Mouse (Mus musculus): ENCODE results near the gene Zc3hav1. TPM values are rescaled to one million over a fixed set of nuclear protein-coding genes. Genes with fewer than 3 reads are reported as not detected.

The Zc3hav1 gene
- polyA plus RNA-seq, 1 experiment: 83.5 TPM

DNA sequence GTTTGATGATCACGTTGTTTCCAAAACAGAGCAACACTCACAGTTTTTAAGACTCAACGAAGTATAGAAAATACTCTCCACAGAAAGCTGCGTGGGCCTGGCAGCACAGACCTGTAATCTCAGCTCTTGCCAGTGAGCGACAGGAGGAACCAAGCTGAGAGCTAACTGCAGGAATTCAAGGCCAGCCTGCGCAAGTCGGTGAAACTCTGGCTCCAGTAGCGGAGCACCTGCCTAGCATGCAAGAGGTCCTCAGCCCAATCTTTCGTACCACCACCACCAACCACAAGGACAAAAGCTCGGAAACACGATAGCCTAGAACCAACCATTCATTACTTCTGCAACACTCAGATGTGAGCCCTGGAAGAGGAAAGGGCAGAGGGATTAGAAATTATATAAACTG is 2.0 kb downstream of the Zc3hav1 start:
- Histone ChIP-seq H3K27ac (ENCODE audit: insufficient read depth, low read depth, low read length) (peak overlapping the region; percentile 43), H3K4me1 (ENCODE audit: control insufficient read depth, insufficient read depth, low read length) (peaks cover 27% of the 10 kb centered on the region), H3K4me3 (ENCODE audit: insufficient read depth, low read length) (peak overlapping the region; percentile 97)
- TF ChIP-seq CTCF (IDR thresholded peaks at IDR 0.05; ENCODE audit: low read depth, low read length) (no peak), POLR2A (IDR thresholded peaks at IDR 0.05; ENCODE audit: borderline replicate concordance, low read depth, low read length) (no peak)

DNA sequence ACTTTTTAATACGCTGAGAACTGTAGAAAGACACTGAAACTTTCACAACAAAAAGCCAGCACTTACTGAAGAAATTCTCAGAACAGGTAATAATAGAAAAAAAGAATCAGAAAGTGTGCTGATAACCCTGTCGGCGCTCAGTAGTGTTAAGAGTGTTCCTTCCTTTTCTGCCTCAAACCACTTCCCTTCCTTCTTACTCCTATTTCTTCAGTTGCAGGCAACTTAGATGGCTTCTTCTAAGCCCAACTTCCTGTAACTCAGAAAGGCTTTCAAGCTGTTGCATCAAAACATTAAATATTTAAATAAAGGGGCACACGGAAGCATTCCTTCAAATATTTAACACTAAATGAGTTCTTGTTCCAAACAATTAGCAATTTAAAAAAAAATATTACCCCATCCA is 2.5 kb downstream of the Zc3hav1 start:
- H3K4me3 ChIP-seq (ENCODE audit: insufficient read depth, low read length): peak overlapping the region; percentile 97
- TF ChIP-seq CTCF (IDR thresholded peaks at IDR 0.05; ENCODE audit: low read depth, low read length) (no peak), POLR2A (IDR thresholded peaks at IDR 0.05; ENCODE audit: borderline replicate concordance, low read depth, low read length) (no peak)
- H3K27ac ChIP-seq (ENCODE audit: insufficient read depth, low read depth, low read length): peak overlapping the region; percentile 60; the same call in 1 of the 2 replicates
- peaks cover 27% of the 10 kb centered on the region for H3K4me1 ChIP-seq (ENCODE audit: control insufficient read depth, insufficient read depth, low read length)

DNA sequence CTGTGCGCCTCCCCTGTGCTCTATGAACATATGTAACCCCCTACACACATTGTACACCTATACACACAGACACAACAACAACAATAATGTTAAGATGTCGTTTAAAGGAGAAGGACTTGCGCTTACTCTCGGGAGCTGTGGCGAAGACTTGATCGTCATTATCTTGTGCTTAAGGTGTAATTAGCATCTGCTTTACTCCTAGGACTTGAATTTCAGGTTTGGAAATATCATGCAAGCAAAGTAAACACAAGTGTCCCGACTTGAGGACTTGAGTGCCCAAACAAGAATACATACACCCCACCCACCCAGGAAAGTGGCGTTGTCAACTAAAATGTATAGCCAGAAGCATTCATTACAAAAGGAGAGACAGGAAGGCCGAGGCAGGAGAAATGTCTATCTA is 4.6 kb downstream of the Zc3hav1 start:
- Histone ChIP-seq H3K4me1 (ENCODE audit: control insufficient read depth, insufficient read depth, low read length) (peaks cover 27% of the 10 kb centered on the region), H3K4me3 (ENCODE audit: insufficient read depth, low read length) (no peak overlapping the region), H3K27ac (ENCODE audit: insufficient read depth, low read depth, low read length) (no peak overlapping the region)
- TF ChIP-seq POLR2A (IDR thresholded peaks at IDR 0.05; ENCODE audit: borderline replicate concordance, low read depth, low read length) (no peak), CTCF (IDR thresholded peaks at IDR 0.05; ENCODE audit: low read depth, low read length) (no peak)

DNA sequence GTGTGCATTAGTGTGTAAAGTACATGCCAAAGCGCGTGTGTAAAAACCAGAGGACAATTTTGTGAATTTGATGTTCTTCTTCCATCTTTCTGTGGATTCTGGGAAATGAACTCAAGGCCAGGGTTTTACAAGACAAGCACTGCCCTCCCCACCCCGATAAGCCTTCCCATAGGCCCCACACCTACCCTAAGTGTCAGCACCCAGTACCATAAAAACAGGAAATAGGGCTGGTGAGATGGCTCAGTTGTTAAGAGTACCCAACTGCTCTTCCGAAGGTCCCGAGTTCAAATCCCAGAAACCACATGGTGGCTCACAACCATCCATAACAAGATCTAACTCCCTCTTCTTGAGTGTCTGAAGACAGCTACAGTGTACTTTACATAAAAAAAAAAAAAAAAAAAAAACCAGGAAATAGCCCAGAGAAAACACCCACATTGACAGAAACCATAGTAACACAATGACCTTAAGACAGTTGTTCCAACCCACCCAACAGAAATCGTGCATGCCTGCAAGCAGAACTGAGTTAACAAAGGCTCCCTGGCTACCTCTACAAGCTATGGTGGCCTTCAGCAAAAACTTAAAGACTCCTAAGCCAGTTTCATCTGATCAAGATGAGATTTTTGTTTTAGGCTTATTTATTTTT is 5.5 kb downstream of the Zc3hav1 start:
- H3K4me1 ChIP-seq (ENCODE audit: control insufficient read depth, insufficient read depth, low read length): peaks cover 27% of the 10 kb centered on the region
- no peak overlapping the region for H3K27ac ChIP-seq (ENCODE audit: insufficient read depth, low read depth, low read length)
- no peak overlapping the region for H3K4me3 ChIP-seq (ENCODE audit: insufficient read depth, low read length)
- no peak for TF ChIP-seq POLR2A (IDR thresholded peaks at IDR 0.05; ENCODE audit: borderline replicate concordance, low read depth, low read length)

DNA sequence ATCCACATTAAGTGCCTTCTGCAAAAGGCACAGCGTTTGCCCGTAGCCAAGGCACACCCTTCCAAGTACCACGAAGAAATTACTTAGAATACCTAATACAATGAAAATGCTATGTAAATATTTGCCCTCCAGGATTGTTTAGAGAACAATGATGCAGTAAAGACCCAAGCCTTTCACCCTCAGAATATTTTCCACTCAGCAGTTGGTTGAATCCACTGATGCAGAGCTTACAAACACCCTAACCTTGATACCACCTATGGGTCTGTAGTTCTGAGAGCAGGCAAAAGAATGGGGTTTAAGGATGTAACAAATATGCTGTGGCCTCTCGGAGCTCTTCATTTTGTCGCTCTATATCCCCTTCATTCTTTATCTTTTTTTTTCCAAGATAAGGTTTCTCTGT is 6.5 kb downstream of the Zc3hav1 start:
- no peak overlapping the region for H3K4me3 ChIP-seq (ENCODE audit: insufficient read depth, low read length)
- TF ChIP-seq POLR2A (IDR thresholded peaks at IDR 0.05; ENCODE audit: borderline replicate concordance, low read depth, low read length) (no peak), CTCF (IDR thresholded peaks at IDR 0.05; ENCODE audit: low read depth, low read length) (no peak)
- H3K27ac ChIP-seq (ENCODE audit: insufficient read depth, low read depth, low read length): no peak overlapping the region
- H3K4me1 ChIP-seq (ENCODE audit: control insufficient read depth, insufficient read depth, low read length): peaks cover 37% of the 10 kb centered on the region

DNA sequence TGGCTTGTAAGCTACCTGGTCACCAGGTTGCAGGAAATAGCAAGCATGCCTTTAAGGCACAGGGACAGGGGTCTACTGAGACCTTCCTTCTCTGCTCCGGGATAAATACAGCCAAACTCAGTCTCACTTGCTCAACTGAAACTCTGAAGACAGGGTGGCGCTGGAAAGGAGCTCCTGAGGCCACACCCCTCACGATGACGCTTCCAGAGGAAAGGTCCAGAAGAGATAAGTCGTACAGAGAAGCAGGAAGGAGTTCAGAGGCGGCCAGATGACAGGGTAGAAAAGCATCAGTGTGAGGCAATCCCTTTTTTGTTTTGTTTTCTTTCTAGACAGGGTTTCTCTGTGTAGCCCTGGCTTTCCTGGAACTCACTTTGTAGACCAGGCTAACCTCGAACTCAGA is 8.6 kb downstream of the Zc3hav1 start:
- Histone ChIP-seq H3K27ac (ENCODE audit: insufficient read depth, low read depth, low read length) (no peak overlapping the region), H3K4me3 (ENCODE audit: insufficient read depth, low read length) (no peak overlapping the region), H3K4me1 (ENCODE audit: control insufficient read depth, insufficient read depth, low read length) (peaks cover 43% of the 10 kb centered on the region)
- no peak for TF ChIP-seq POLR2A (IDR thresholded peaks at IDR 0.05; ENCODE audit: borderline replicate concordance, low read depth, low read length)
- TF ChIP-seq CTCF (IDR thresholded peaks at IDR 0.05; ENCODE audit: low read depth, low read length): no peak

DNA sequence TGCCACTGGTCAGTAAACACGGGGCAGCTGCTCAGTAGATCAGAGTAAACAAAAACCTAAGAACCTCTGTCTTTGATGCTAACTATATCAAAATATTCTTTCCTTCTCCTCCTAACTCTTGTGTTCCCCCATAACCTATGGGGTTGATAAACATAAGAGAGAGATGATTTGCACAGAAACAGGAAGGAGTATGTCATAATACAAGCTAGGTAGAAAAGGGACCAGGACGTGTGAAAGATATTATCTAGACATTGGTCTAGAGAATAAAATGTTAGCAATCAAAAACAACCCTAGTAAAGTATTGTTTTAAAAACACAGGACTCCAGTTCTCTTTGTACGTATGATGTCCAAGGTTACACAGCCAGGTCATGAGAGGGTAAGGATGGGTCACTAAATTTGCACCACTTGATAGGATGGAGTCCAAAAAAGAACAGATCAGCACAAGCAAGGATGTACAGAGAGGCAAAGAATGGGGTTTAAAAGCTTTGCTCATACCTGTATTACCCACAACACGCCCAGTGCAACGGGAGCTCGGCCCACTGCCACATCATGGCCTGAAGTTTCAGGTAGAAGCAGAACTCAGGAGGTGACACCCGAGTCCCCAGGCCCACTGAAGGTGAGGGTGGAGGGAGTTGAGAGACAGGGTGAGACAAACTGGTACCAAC is 10.3 kb downstream of the Zc3hav1 start:
- H3K27ac ChIP-seq (ENCODE audit: insufficient read depth, low read depth, low read length): no peak overlapping the region
- no peak overlapping the region for H3K4me3 ChIP-seq (ENCODE audit: insufficient read depth, low read length)
- TF ChIP-seq POLR2A (IDR thresholded peaks at IDR 0.05; ENCODE audit: borderline replicate concordance, low read depth, low read length) (no peak), CTCF (IDR thresholded peaks at IDR 0.05; ENCODE audit: low read depth, low read length) (no peak)
- peaks cover 29% of the 10 kb centered on the region for H3K4me1 ChIP-seq (ENCODE audit: control insufficient read depth, insufficient read depth, low read length)

DNA sequence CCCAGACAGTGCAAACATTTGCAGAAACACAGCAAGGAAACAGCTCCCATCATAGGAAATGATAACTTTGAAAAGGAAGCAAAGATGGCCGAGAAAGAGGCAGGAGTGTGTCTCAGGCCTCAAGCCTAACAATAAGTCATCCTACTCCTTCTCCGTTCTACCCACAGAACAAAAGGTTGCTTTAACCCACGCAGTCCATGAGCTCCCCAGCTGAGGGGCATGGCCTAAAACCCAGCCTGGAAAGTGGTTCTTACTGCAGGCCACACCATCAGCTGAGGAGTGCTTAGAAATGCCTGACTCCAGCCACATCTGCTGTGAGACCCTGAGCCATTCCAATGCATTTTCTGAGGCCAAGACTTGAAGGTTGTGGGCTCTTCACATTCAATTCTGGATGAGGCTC is 10.8 kb downstream of the Zc3hav1 start:
- Histone ChIP-seq H3K4me3 (ENCODE audit: insufficient read depth, low read length) (no peak overlapping the region), H3K4me1 (ENCODE audit: control insufficient read depth, insufficient read depth, low read length) (peaks cover 29% of the 10 kb centered on the region), H3K27ac (ENCODE audit: insufficient read depth, low read depth, low read length) (no peak overlapping the region)
- TF ChIP-seq CTCF (IDR thresholded peaks at IDR 0.05; ENCODE audit: low read depth, low read length) (no peak), POLR2A (IDR thresholded peaks at IDR 0.05; ENCODE audit: borderline replicate concordance, low read depth, low read length) (no peak)

DNA sequence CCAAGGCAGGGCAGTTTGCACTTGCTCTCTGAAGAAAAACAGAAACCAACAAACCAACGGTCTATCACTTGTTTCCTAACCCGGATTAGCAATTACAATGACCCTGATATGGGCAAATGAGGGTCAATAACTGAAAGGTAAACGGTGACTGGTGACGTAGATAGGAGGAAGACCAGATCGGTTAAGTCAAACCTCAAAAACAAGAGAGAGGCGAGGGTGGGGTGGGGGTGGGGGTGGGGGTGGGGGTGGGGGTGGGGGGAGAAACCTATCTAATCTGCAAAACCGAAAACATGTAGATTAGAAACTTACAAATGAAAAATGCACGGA is 11.8 kb downstream of the Zc3hav1 start:
- Histone ChIP-seq H3K4me1 (ENCODE audit: control insufficient read depth, insufficient read depth, low read length) (peaks cover 32% of the 10 kb centered on the region), H3K27ac (ENCODE audit: insufficient read depth, low read depth, low read length) (no peak overlapping the region), H3K4me3 (ENCODE audit: insufficient read depth, low read length) (peak overlapping the region; percentile 36)
- TF ChIP-seq POLR2A (IDR thresholded peaks at IDR 0.05; ENCODE audit: borderline replicate concordance, low read depth, low read length) (no peak), CTCF (IDR thresholded peaks at IDR 0.05; ENCODE audit: low read depth, low read length) (no peak)

DNA sequence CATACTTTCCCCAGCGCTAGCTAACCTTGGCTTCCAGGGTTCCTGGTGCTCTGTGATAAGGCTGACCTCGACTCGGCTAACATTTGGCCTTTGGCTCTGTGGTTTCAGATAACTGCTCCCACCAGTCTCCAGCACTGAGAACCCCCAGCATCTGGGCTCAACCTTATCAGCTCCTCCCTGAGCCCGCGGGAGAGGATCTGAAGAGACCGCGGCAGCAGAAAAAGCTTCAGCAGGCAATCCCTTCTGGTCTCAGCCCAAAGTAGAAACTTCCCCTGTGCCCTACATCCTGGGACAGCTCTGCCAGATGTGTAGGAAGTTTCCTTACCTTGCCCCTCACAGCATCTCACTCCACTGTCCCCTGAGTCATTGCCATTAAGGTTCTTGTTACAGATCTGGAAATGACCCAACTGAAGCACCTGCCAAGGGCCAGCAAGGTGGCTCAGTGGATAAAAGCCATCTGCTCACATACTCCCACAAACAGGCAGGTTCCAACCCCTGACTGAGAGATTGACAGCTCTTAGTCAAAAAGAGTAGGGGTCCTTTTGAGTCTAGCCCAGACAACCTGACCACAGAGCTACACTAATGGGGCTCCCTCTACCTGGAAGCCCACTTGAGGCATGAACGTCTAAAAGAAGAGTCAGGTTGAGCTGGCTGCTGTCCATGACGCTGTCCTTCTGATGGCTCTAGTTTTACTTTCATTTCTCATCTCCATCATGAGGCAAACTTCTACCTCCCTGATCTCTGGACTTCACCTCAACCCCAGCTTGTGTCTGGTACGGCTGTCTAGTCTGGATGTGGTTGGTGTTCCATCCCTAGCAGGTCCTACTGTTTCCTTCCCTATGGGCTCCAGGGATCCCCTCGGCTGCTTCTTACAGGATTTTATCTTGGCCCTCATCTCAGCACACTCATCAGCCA is 12.4 kb downstream of the Zc3hav1 start:
- Histone ChIP-seq H3K27ac (ENCODE audit: insufficient read depth, low read depth, low read length) (no peak overlapping the region), H3K4me1 (ENCODE audit: control insufficient read depth, insufficient read depth, low read length) (peaks cover 36% of the 10 kb centered on the region), H3K4me3 (ENCODE audit: insufficient read depth, low read length) (peak overlapping the region; percentile 36)
- TF ChIP-seq CTCF (IDR thresholded peaks at IDR 0.05; ENCODE audit: low read depth, low read length) (no peak), POLR2A (IDR thresholded peaks at IDR 0.05; ENCODE audit: borderline replicate concordance, low read depth, low read length) (no peak)

All from bone marrow macrophage, adult 2 months (primary cell).